Mouse (Mus musculus): ENCODE measurements at regions not wholly inside any gene's neighbourhood (a gene's known extent, or its start where the extent isn't known, plus 50 kb on each side); places are given as distances from the start of the nearest gene placed in this dataset.
A peak's percentile ranks its signal among the peaks of the same experiment; 100 is the strongest.

GRCm38 (mm10) chr13:44608286-44608675 is 121.0 kb upstream of the Jarid2 start:
- no peak overlapping the region for H3K4me2 ChIP-seq
- H3K36me3 ChIP-seq, result no peaks in the 10 kb centered on the region
- no peak overlapping the region for H3K4me3 ChIP-seq
- H3K27ac ChIP-seq, result peak overlapping the region; percentile 22; the same call in 1 of the 2 replicates
- peaks cover 13% of the 10 kb centered on the region for H3K4me1 ChIP-seq (replicated peaks)
- no peaks in the 10 kb centered on the region for H3K27me3 ChIP-seq
- WGBS, result 74% methylated on average over 3 of the region's 3 CpGs
- no peaks in the 10 kb centered on the region for H3K9me3 ChIP-seq (replicated peaks)
- H3K9ac ChIP-seq, result no peak overlapping the region
- no peak for ATAC-seq (replicated peaks; ENCODE audit: insufficient number of reproducible peaks, insufficient read depth, low FRiP score, low read depth)

- no peaks in the 10 kb centered on the region for H3K27me3 ChIP-seq
- ATAC-seq (replicated peaks; ENCODE audit: insufficient number of reproducible peaks, insufficient read depth, low FRiP score, low read depth), result no peak; the same call in 1 of the 2 replicates
- H3K9ac ChIP-seq, result no peak overlapping the region
- H3K4me3 ChIP-seq, result no peak overlapping the region
- H3K4me1 ChIP-seq (replicated peaks), result peaks cover 13% of the 10 kb centered on the region
- no peak overlapping the region for H3K4me2 ChIP-seq
- WGBS, result 44% methylated on average over 11 of the region's 11 CpGs
- no peaks in the 10 kb centered on the region for H3K9me3 ChIP-seq (replicated peaks)
- H3K27ac ChIP-seq, result peak overlapping the region; percentile 22; the same call in 1 of the 2 replicates
- no peaks in the 10 kb centered on the region for H3K36me3 ChIP-seq
These were observed 120.5 kb upstream of the Jarid2 start for GRCm38 (mm10) chr13:44608681-44609335.

DNA sequence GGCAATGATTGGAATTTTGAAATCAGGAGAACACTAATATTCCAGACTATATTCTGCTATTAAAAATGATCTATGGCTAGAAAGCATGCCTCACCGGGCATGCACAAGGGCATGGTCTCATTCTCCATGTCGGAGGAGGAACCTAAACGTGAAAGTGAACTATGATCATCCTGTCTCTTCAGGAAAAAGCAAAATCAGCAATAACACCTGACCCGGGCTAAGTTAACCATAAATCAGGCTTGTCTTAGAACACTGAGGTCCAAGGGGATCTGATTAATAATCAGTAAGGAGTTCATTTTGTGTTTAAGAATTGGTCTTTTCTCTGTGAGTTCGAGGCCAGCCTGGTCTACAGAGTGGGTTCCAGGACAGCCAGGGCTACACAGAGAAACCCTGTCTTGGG is 119.7 kb upstream of the Jarid2 start:
- no peak for ATAC-seq (replicated peaks; ENCODE audit: insufficient number of reproducible peaks, insufficient read depth, low FRiP score, low read depth)
- Histone ChIP-seq H3K27me3 (no peaks in the 10 kb centered on the region), H3K27ac (no peak overlapping the region), H3K36me3 (no peaks in the 10 kb centered on the region), H3K9ac (no peak overlapping the region), H3K4me3 (no peak overlapping the region), H3K4me1 (replicated peaks) (peaks cover 13% of the 10 kb centered on the region), H3K4me2 (no peak overlapping the region), H3K9me3 (replicated peaks) (no peaks in the 10 kb centered on the region)
- WGBS, result 87% methylated on average over 5 of the region's 5 CpGs

- Histone ChIP-seq H3K27ac (no peak overlapping the region), H3K9me3 (replicated peaks) (no peaks in the 10 kb centered on the region), H3K36me3 (no peaks in the 10 kb centered on the region), H3K9ac (no peak overlapping the region), H3K4me2 (no peak overlapping the region), H3K4me1 (replicated peaks) (no peaks in the 10 kb centered on the region), H3K27me3 (no peaks in the 10 kb centered on the region), H3K4me3 (no peak overlapping the region)
- ATAC-seq (replicated peaks; ENCODE audit: insufficient number of reproducible peaks, insufficient read depth, low FRiP score, low read depth), result no peak
- 73% methylated on average over 8 of the region's 8 CpGs for WGBS
These were observed 113.6 kb upstream of the Jarid2 start for GRCm38 (mm10) chr13:44615696-44616095.

DNA sequence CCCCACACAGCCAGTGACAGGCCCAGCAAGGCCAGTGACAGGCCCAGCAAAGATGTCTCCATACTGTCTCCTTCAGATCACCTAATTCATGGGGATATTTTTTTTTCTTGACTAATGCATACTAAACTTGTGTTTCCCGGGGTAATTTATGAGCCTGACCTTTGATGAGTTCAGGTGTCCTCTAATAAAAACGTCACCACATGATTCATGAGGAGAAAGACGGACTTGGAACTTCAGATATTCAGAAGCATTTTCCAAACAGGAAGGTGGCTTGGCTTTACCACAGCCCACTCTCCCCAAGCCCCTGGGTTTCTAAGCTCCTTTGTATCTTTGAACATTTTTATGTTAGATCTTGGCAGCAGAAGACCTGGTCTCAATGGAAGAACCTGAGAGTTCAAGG is 110.9 kb upstream of the Jarid2 start:
- no peak for ATAC-seq (replicated peaks; ENCODE audit: insufficient number of reproducible peaks, insufficient read depth, low FRiP score, low read depth)
- no peak overlapping the region for H3K4me2 ChIP-seq
- no peaks in the 10 kb centered on the region for H3K27me3 ChIP-seq
- H3K27ac ChIP-seq, result no peak overlapping the region
- no peak overlapping the region for H3K9ac ChIP-seq
- peaks cover 14% of the 10 kb centered on the region for H3K4me1 ChIP-seq (replicated peaks)
- WGBS, result 71% methylated on average over 3 of the region's 3 CpGs
- no peak overlapping the region for H3K4me3 ChIP-seq
- H3K36me3 ChIP-seq, result no peaks in the 10 kb centered on the region
- H3K9me3 ChIP-seq (replicated peaks), result no peaks in the 10 kb centered on the region

DNA sequence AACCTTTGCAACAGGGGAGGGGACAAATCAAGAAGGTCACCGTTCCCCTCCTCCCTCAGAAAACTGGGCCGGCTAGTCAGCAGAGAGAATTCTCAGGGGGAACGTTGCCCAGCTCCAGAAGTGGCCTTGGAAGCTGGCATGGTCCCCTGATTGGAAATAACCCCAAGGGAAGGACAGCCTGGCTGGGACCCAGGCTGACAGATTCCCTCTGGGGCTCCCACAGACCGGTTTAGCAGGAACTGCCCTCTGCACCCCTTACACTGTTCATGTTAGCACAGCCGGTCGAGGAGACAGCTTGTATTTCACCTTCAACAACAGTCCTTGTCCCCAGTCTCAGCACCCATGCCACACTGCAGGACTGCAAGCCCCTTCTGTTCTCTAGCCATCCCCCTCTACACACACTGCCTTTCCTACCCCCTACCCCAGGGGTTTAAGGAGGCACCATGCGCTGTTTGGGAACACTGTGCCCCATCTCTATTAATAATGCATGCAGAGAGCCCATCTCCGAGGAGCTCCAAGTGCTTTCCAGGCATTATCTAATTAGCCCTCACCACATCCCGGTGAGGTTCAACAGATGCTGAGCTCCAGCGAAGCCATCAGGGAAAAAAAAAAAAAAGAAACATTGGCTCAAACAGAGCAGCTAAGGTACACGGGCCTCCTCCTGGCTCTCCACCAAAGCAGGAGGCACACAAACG is 106.5 kb upstream of the Jarid2 start:
- Histone ChIP-seq H3K27me3 (no peaks in the 10 kb centered on the region), H3K36me3 (no peaks in the 10 kb centered on the region), H3K4me1 (replicated peaks) (peaks cover 53% of the 10 kb centered on the region), H3K9ac (peak overlapping the region; percentile 31; the same call in 1 of the 2 replicates), H3K9me3 (replicated peaks) (no peaks in the 10 kb centered on the region), H3K4me2 (peak overlapping the region; percentile 28), H3K4me3 (no peak overlapping the region), H3K27ac (peak overlapping the region; percentile 90)
- WGBS, result 23% methylated on average over 12 of the region's 12 CpGs
- peak; percentile 63 for ATAC-seq (replicated peaks; ENCODE audit: insufficient number of reproducible peaks, insufficient read depth, low FRiP score, low read depth)

- Histone ChIP-seq H3K27ac (peak overlapping the region; percentile 90), H3K27me3 (no peaks in the 10 kb centered on the region), H3K9me3 (replicated peaks) (no peaks in the 10 kb centered on the region), H3K9ac (no peak overlapping the region), H3K4me3 (no peak overlapping the region), H3K36me3 (no peaks in the 10 kb centered on the region), H3K4me2 (no peak overlapping the region), H3K4me1 (replicated peaks) (peaks cover 56% of the 10 kb centered on the region)
- WGBS, result 50% methylated on average over 13 of the region's 13 CpGs
- ATAC-seq (replicated peaks; ENCODE audit: insufficient number of reproducible peaks, insufficient read depth, low FRiP score, low read depth), result no peak
These were observed 104.6 kb upstream of the Jarid2 start for GRCm38 (mm10) chr13:44624716-44625115.

- Histone ChIP-seq H3K9me3 (replicated peaks) (no peaks in the 10 kb centered on the region), H3K4me2 (no peak overlapping the region), H3K9ac (no peak overlapping the region; the same call in 1 of the 2 replicates), H3K4me3 (no peak overlapping the region), H3K4me1 (replicated peaks) (peaks cover 64% of the 10 kb centered on the region), H3K27me3 (no peaks in the 10 kb centered on the region), H3K27ac (no peak overlapping the region), H3K36me3 (no peaks in the 10 kb centered on the region)
- ATAC-seq (replicated peaks; ENCODE audit: insufficient number of reproducible peaks, insufficient read depth, low FRiP score, low read depth), result no peak
- 62% methylated on average over 7 of the region's 7 CpGs for WGBS
These were observed 103.5 kb upstream of the Jarid2 start for GRCm38 (mm10) chr13:44625792-44626191.

DNA sequence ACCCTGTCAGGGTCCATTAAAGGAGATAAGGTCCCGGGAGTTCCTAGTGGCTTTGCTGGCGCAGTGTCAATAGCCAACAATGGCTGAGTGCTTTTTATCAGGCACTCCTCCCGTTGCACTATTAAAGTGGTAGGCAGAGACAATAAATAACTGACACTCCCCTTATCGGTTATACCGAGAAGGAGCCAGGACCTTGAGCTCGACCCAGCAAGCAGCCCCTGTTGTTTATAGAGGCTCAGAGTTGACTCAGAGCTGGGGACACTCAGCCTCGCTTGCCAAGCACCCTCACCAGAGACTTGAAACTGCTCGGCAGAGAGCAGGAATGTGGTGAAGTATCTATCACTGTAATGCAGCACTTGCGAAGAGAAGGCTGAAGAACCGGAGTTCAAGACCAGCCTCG is 102.5 kb upstream of the Jarid2 start:
- Histone ChIP-seq H3K36me3 (no peaks in the 10 kb centered on the region), H3K4me2 (peak overlapping the region; percentile 30; the same call in 1 of the 2 replicates), H3K9ac (no peak overlapping the region; the same call in 1 of the 2 replicates), H3K27ac (peak overlapping the region; percentile 78), H3K9me3 (replicated peaks) (no peaks in the 10 kb centered on the region), H3K4me3 (no peak overlapping the region), H3K27me3 (no peaks in the 10 kb centered on the region), H3K4me1 (replicated peaks) (peaks cover 64% of the 10 kb centered on the region)
- ATAC-seq (replicated peaks; ENCODE audit: insufficient number of reproducible peaks, insufficient read depth, low FRiP score, low read depth), result peak; percentile 52; the same call in 1 of the 2 replicates
- WGBS, result 17% methylated on average over 11 of the region's 11 CpGs

- H3K4me2 ChIP-seq, result no peak overlapping the region
- H3K9ac ChIP-seq, result no peak overlapping the region
- H3K36me3 ChIP-seq, result no peaks in the 10 kb centered on the region
- 25% methylated on average over 6 of the region's 6 CpGs for WGBS
- no peaks in the 10 kb centered on the region for H3K9me3 ChIP-seq (replicated peaks)
- H3K4me3 ChIP-seq, result no peak overlapping the region
- no peak overlapping the region for H3K27ac ChIP-seq
- H3K4me1 ChIP-seq (replicated peaks), result peaks cover 39% of the 10 kb centered on the region
- H3K27me3 ChIP-seq, result no peaks in the 10 kb centered on the region
- ATAC-seq (replicated peaks; ENCODE audit: insufficient number of reproducible peaks, insufficient read depth, low FRiP score, low read depth), result peak; percentile 14; the same call in 1 of the 2 replicates
These were observed 99.2 kb upstream of the Jarid2 start for GRCm38 (mm10) chr13:44630061-44630460.

- Histone ChIP-seq H3K4me3 (no peak overlapping the region), H3K27ac (no peak overlapping the region), H3K4me1 (replicated peaks) (peaks cover 23% of the 10 kb centered on the region), H3K36me3 (no peaks in the 10 kb centered on the region), H3K9ac (no peak overlapping the region), H3K9me3 (replicated peaks) (no peaks in the 10 kb centered on the region), H3K4me2 (peak overlapping the region; percentile 46), H3K27me3 (no peaks in the 10 kb centered on the region)
- WGBS, result 28% methylated on average over 11 of the region's 11 CpGs
- no peak for ATAC-seq (replicated peaks; ENCODE audit: insufficient number of reproducible peaks, insufficient read depth, low FRiP score, low read depth)
These were observed 94.7 kb upstream of the Jarid2 start for GRCm38 (mm10) chr13:44634616-44635015.

All from heart, embryonic 15.5 days (tissue).